25 mouse cellular contexts compared by ENCODE assay signal in the genomic region with DNA sequence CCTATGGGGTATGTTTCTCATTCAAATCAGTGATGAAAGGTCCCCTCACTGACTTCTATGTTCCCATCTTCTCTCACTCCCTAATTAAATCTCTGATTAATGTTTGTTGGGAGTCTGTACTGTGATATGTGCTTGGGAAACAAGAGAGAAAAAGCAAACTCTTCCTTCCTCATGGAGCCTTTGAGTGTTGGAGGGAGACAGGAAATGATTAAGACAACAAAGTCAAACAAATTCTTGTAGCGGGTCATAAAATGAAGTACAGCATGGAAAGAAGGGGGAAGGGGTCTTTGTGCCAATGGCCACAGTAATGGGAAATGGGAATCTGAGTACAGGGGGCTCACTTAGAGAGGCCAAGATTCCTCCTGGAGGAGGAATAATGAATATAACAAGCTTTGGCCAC.
DNase-seq lines count a peak whose midpoint lies in the region; ATAC-seq and TF ChIP-seq lines count a peak whose summit lies in the region.
"Had no signal": no experiment of that assay in that cellular context is flagged by ENCODE, and none has a peak within 500 bp of the region (broad histone marks: within the 10 kb centered on the region; RNA-seq: fewer than 3 reads in every experiment).

No protein-coding gene starts in this region.

- TF ChIP-seq CTCF in kidney, adult 2 months (conservative IDR thresholded peaks at IDR 0.05; ENCODE audit: insufficient read depth, insufficient read length, low read depth, low read length): no peak
- no peak for TF ChIP-seq CTCF in kidney, postnatal 0 days (IDR thresholded peaks at IDR 0.05; ENCODE audit: low read depth)
- no peak for TF ChIP-seq CTCF in lung, embryonic 14.5 days (IDR thresholded peaks at IDR 0.05; ENCODE audit: low read depth)
- no peak for TF ChIP-seq CTCF in lung, postnatal 0 days (IDR thresholded peaks at IDR 0.05)

- peak; percentile 24; the same call in 1 of the 2 replicates for ATAC-seq in kidney, embryonic 14.5 days (ENCODE audit: low FRiP score, low TSS enrichment)
- no peak for ATAC-seq in kidney, postnatal 0 days (replicated peaks; ENCODE audit: low FRiP score, low read depth)
- peak; percentile 56; the same call in 1 of the 2 replicates for ATAC-seq in lung, embryonic 14.5 days (ENCODE audit: insufficient read depth)
- no peak for ATAC-seq in lung, postnatal 0 days
- ATAC-seq: activated CD4-positive, CD25-positive, alpha-beta regulatory T cell, adult 4 months; CD4-positive, CD25-positive, alpha-beta regulatory T cell, adult 4 months; forebrain, embryonic 13.5 days; Patski had no signal

- H3K4me2 ChIP-seq in kidney, embryonic 14.5 days (replicated peaks; ENCODE audit: low read depth, low read length): no peak overlapping the region
- no peak overlapping the region for H3K4me2 ChIP-seq in kidney, postnatal 0 days (ENCODE audit: low read length)
- no peak overlapping the region for H3K4me2 ChIP-seq in lung, embryonic 14.5 days
- H3K4me2 ChIP-seq in lung, postnatal 0 days (replicated peaks; ENCODE audit: low read depth, low read length): no peak overlapping the region
- H3K4me2 ChIP-seq: embryonic facial prominence, embryonic 12.5 days; forebrain, embryonic 13.5 days had no signal

- no peaks in the 10 kb centered on the region for H3K36me3 ChIP-seq in kidney, embryonic 14.5 days (ENCODE audit: control insufficient read depth, insufficient read depth, low read length)
- no peaks in the 10 kb centered on the region for H3K36me3 ChIP-seq in kidney, adult 2 months (ENCODE audit: control insufficient read depth, insufficient read depth, low read length)
- H3K36me3 ChIP-seq in kidney, postnatal 0 days (ENCODE audit: insufficient read depth, low read length): no peaks in the 10 kb centered on the region
- no peaks in the 10 kb centered on the region for H3K36me3 ChIP-seq in lung, embryonic 14.5 days (ENCODE audit: insufficient read depth)
- H3K36me3 ChIP-seq in lung, postnatal 0 days (ENCODE audit: insufficient read depth, low read length): no peaks in the 10 kb centered on the region
- H3K36me3 ChIP-seq: embryonic facial prominence, embryonic 10.5 days; embryonic facial prominence, embryonic 12.5 days; G1E had no signal

- H3K4me3 ChIP-seq in kidney, embryonic 14.5 days (ENCODE audit: low read length): no peak overlapping the region
- H3K4me3 ChIP-seq in kidney, adult 2 months (ENCODE audit: insufficient read depth, low read depth, low read length): no peak overlapping the region
- no peak overlapping the region for H3K4me3 ChIP-seq in kidney, postnatal 0 days (replicated peaks; ENCODE audit: low read depth, low read length)
- H3K4me3 ChIP-seq in lung, embryonic 14.5 days (ENCODE audit: low read depth, low read length): no peak overlapping the region
- no peak overlapping the region for H3K4me3 ChIP-seq in lung, postnatal 0 days (ENCODE audit: low read depth, low read length)
- H3K4me3 ChIP-seq: embryonic facial prominence, embryonic 10.5 days; embryonic facial prominence, embryonic 12.5 days; forebrain, embryonic 13.5 days had no signal

- H3K9ac ChIP-seq in kidney, embryonic 14.5 days (ENCODE audit: low read depth, low read length): no peak overlapping the region
- no peak overlapping the region for H3K9ac ChIP-seq in kidney, postnatal 0 days (ENCODE audit: low read depth, low read length)
- no peak overlapping the region for H3K9ac ChIP-seq in lung, embryonic 14.5 days
- H3K9ac ChIP-seq in lung, postnatal 0 days (replicated peaks; ENCODE audit: low read depth): no peak overlapping the region
- H3K9ac ChIP-seq: embryonic facial prominence, embryonic 12.5 days; forebrain, embryonic 13.5 days had no signal

- no peak for DNase-seq in kidney, adult 2 months
- peak; percentile 57 for DNase-seq in kidney, postnatal 0 days (ENCODE audit: low spot score)
- no peak for DNase-seq in kidney, postnatal 4 days
- DNase-seq in lung, embryonic 14.5 days: peak; percentile 54
- DNase-seq in lung, postnatal 36 days: no peak
- DNase-seq in lung, postnatal 0 days (ENCODE audit: low spot score): peak; percentile 7
- DNase-seq in lung, postnatal 25 days (ENCODE audit: low spot score): no peak
- DNase-seq: adrenal gland, adult 8-10 months; adrenal gland, postnatal 14 days; adrenal gland, postnatal 36 days; B cell, adult 2 months; cerebellum, adult 11-12 months; cerebellum, adult 2 months; cerebellum, adult 9-10 months; cerebellum, postnatal 10 days; cerebellum, postnatal 25 days had no signal

- TF ChIP-seq EP300 in lung, postnatal 0 days (IDR thresholded peaks at IDR 0.05): no peak

- no peaks in the 10 kb centered on the region for H3K9me3 ChIP-seq in kidney, embryonic 14.5 days (ENCODE audit: control insufficient read depth, low read length)
- H3K9me3 ChIP-seq in kidney, postnatal 0 days (replicated peaks; ENCODE audit: low read length): no peaks in the 10 kb centered on the region
- no peaks in the 10 kb centered on the region for H3K9me3 ChIP-seq in lung, embryonic 14.5 days (ENCODE audit: low read depth, low read length)
- H3K9me3 ChIP-seq in lung, postnatal 0 days (ENCODE audit: low read length): no peaks in the 10 kb centered on the region
- H3K9me3 ChIP-seq: embryonic facial prominence, embryonic 10.5 days; embryonic facial prominence, embryonic 12.5 days; forebrain, embryonic 13.5 days; G1E had no signal

- no peak overlapping the region for H3K27ac ChIP-seq in kidney, embryonic 14.5 days (ENCODE audit: low read depth, low read length)
- no peak overlapping the region for H3K27ac ChIP-seq in kidney, adult 2 months (ENCODE audit: insufficient read depth, low read depth, low read length)
- no peak overlapping the region for H3K27ac ChIP-seq in kidney, postnatal 0 days
- no peak overlapping the region for H3K27ac ChIP-seq in lung, embryonic 14.5 days (ENCODE audit: low read depth)
- no peak overlapping the region for H3K27ac ChIP-seq in lung, postnatal 0 days (ENCODE audit: low read length)
- H3K27ac ChIP-seq: embryonic facial prominence, embryonic 10.5 days; embryonic facial prominence, embryonic 12.5 days; forebrain, embryonic 13.5 days had no signal

- WGBS in kidney, embryonic 14.5 days: 33% methylated on average over 1 of the region's 1 CpGs
- 46% methylated on average over 1 of the region's 1 CpGs for WGBS in kidney, adult 2 months
- 34% methylated on average over 1 of the region's 1 CpGs for WGBS in kidney, postnatal 0 days
- 25% methylated on average over 1 of the region's 1 CpGs for WGBS in lung, embryonic 14.5 days
- 28% methylated on average over 1 of the region's 1 CpGs for WGBS in lung, postnatal 0 days

- H3K27me3 ChIP-seq in kidney, embryonic 14.5 days (ENCODE audit: control insufficient read depth, insufficient read depth, low read length): no peaks in the 10 kb centered on the region
- no peaks in the 10 kb centered on the region for H3K27me3 ChIP-seq in kidney, adult 2 months (replicated peaks; ENCODE audit: control insufficient read depth, insufficient read depth, low read length)
- H3K27me3 ChIP-seq in kidney, postnatal 0 days (ENCODE audit: insufficient read depth, low read length): no peaks in the 10 kb centered on the region
- no peaks in the 10 kb centered on the region for H3K27me3 ChIP-seq in lung, embryonic 14.5 days (ENCODE audit: insufficient read depth, low read length)
- no peaks in the 10 kb centered on the region for H3K27me3 ChIP-seq in lung, postnatal 0 days (replicated peaks; ENCODE audit: insufficient read depth, low read length)
- H3K27me3 ChIP-seq: CH12.LX; embryonic facial prominence, embryonic 12.5 days; forebrain, embryonic 13.5 days; Patski had no signal

- no peaks in the 10 kb centered on the region for H3K4me1 ChIP-seq in kidney, embryonic 14.5 days (ENCODE audit: control insufficient read depth, insufficient read depth, low read length)
- no peaks in the 10 kb centered on the region for H3K4me1 ChIP-seq in kidney, adult 2 months (ENCODE audit: control insufficient read depth, insufficient read depth, low read length)
- no peaks in the 10 kb centered on the region for H3K4me1 ChIP-seq in kidney, postnatal 0 days (replicated peaks; ENCODE audit: insufficient read depth, low read length)
- no peaks in the 10 kb centered on the region for H3K4me1 ChIP-seq in lung, embryonic 14.5 days (ENCODE audit: insufficient read depth)
- H3K4me1 ChIP-seq in lung, postnatal 0 days (ENCODE audit: insufficient read depth, low read depth, low read length): no peaks in the 10 kb centered on the region
- H3K4me1 ChIP-seq: embryonic facial prominence, embryonic 10.5 days; embryonic facial prominence, embryonic 12.5 days; forebrain, embryonic 13.5 days had no signal

- no peak for TF ChIP-seq POLR2A in kidney, adult 2 months (IDR thresholded peaks at IDR 0.05; ENCODE audit: low read depth, low read length)

Comparison
In these comparisons a context has a peak if more than half of its experiments do, and no peak if none do; other contexts are left out.
1. ATAC-seq: peak in kidney, embryonic 14.5 days (single experiment) and lung, embryonic 14.5 days (single experiment); none in kidney, postnatal 0 days (single experiment) and lung, postnatal 0 days (single experiment).
2. DNase-seq: peak in kidney, postnatal 0 days (single experiment), lung, embryonic 14.5 days (single experiment) and lung, postnatal 0 days (single experiment); none in kidney, adult 2 months (single experiment), kidney, postnatal 4 days (0 of 2), lung, postnatal 36 days (single experiment) and lung, postnatal 25 days (single experiment).